Mouse (Mus musculus): ENCODE data around the gene Iqgap1. TPM values are rescaled to one million over a fixed set of nuclear protein-coding genes. Genes with fewer than 3 reads are reported as not detected.

The Iqgap1 gene
- total and polyA plus RNA-seq, 3 experiments = 19.1 to 88.4 (median 84.8) TPM

Other genes with a start within 250 kb of the Iqgap1 start
- gene Crtc3, start 137.1 kb downstream of the Iqgap1 start, total RNA-seq (2021) = 10 to 100 TPM; 27.1 to 27.7 TPM
- 39.7 and 50.3 TPM in 2 replicates for gene Crtc3, start 137.1 kb downstream of the Iqgap1 start, polyA plus RNA-seq (2012; rRNA removed)
- gene Zscan2, start 34.9 kb upstream of the Iqgap1 start, total RNA-seq (2021) = 1 to 10 TPM; 4.6 to 6.6 TPM
- gene Zscan2, start 34.9 kb upstream of the Iqgap1 start, polyA plus RNA-seq (2012; rRNA removed) = 4.0 and 4.4 TPM in 2 replicates
- 10 to 100 TPM in 1 of 2 experiments, 1 to 10 TPM in 1; 9.5 to 24.4 TPM for gene Wdr73, start 75.3 kb upstream of the Iqgap1 start, total RNA-seq (2021)
- 9.5 and 15.8 TPM in 2 replicates for gene Wdr73, start 75.3 kb upstream of the Iqgap1 start, polyA plus RNA-seq (2012; rRNA removed)
- 1 to 10 TPM; 1.4 to 3.7 TPM for gene Nmb, start 79.1 kb upstream of the Iqgap1 start, total RNA-seq (2021)
- 4.8 and 6.5 TPM in 2 replicates for gene Nmb, start 79.1 kb upstream of the Iqgap1 start, polyA plus RNA-seq (2012; rRNA removed)
- gene Sec11a, start 121.8 kb upstream of the Iqgap1 start, total RNA-seq (2021) = 100 to 1,000 TPM in 1 of 2 experiments, 10 to 100 TPM in 1; 57.1 to 103 TPM
- 21.9 and 40.8 TPM in 2 replicates for gene Sec11a, start 121.8 kb upstream of the Iqgap1 start, polyA plus RNA-seq (2012; rRNA removed)
- 10 to 100 TPM; 22.6 to 36.1 TPM for gene Zfp592, start 167.7 kb upstream of the Iqgap1 start, total RNA-seq (2021)
- gene Zfp592, start 167.7 kb upstream of the Iqgap1 start, polyA plus RNA-seq (2012; rRNA removed) = 13.0 and 13.9 TPM in 2 replicates
- under 1 TPM; 0.17 to 0.24 TPM for gene Alpk3, start 231.6 kb upstream of the Iqgap1 start, total RNA-seq (2021)
- 0.03 TPM in 2 replicates for gene Alpk3, start 231.6 kb upstream of the Iqgap1 start, polyA plus RNA-seq (2012; rRNA removed)